ENCODE assay signal across 8 mouse cellular contexts in the genomic region with DNA sequence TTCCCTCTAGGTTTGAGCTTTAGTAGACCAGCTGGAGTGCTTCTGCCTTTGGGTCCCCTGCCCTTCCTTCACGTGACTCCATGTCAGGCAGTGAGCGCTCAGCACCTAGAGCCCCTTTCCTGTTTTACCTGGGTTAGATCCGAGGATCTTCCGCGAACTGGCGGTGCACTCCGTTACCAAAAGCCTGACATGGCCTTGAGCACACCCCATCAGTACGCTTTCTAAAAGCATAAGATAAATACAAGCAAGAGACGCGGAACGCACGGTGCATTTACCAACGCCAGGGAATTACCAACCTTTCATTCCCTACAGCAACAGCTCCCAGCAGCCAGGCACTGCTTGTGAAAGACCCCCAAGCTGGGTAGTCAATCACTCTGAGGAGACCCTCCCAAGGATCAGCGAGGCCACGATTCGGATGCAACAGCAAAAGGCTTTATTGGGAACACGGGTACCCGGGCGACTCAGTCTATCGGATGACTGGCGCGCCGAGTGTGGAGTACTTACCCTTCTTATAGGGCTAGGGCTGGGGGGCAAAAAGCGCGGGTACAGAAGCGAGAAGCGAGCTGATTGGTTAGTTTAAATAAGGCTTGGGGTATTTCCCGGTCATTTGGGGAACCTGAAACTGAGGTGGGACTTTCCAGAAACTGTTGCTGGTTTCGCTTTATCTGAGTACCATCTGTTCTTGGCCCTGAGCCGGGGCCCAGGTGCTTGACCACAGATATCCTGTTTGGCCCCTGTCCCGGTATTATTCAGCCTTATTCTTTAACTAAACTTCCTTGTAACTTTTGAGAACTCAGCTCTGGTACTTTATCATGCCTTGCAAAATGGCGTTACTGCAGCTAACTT. TPM values are rescaled to one million over a fixed set of nuclear protein-coding genes. Genes with fewer than 3 reads are reported as not detected.
DNase-seq lines count a peak whose midpoint lies in the region; ATAC-seq and TF ChIP-seq lines count a peak whose summit lies in the region.
"Not testable (repeated sequence)": the region's sequence is repeated elsewhere in the genome, so short reads cannot be mapped to it uniquely, and the experiment has no call there.

No protein-coding gene starts in this region.

- H3ac ChIP-seq in myocyte (ENCODE audit: control insufficient read depth, insufficient read length): peak overlapping the region; percentile 92

- ATAC-seq in heart, embryonic 16.5 days (replicated peaks; ENCODE audit: extremely low read depth, insufficient read depth, low FRiP score); kidney, embryonic 16.5 days (ENCODE audit: low FRiP score, low TSS enrichment): not testable (repeated sequence)
- ATAC-seq in liver, postnatal 0 days: peak; percentile 46

- H3K4me1 ChIP-seq in forebrain, embryonic 10.5 days: peaks cover 67% of the 10 kb centered on the region
- peaks cover 38% of the 10 kb centered on the region for H3K4me1 ChIP-seq in heart, embryonic 16.5 days (ENCODE audit: control insufficient read depth, insufficient read depth, low read length)
- peaks cover 34% of the 10 kb centered on the region for H3K4me1 ChIP-seq in kidney, embryonic 16.5 days (ENCODE audit: insufficient read depth, low read length)
- peaks cover 48% of the 10 kb centered on the region for H3K4me1 ChIP-seq in liver, postnatal 0 days (ENCODE audit: insufficient read depth)

- peak; percentile 62 for DNase-seq in CD4-positive helper T cell, adult 2 months (ENCODE audit: low read depth, low spot score)
- DNase-seq in cerebellum, adult 8-10 months: peak; percentile 17
- DNase-seq in forebrain, embryonic 10.5 days (ENCODE audit: extremely low spot score, low spot score): peak; percentile 53
- peak; percentile 66 for DNase-seq in liver, postnatal 0 days
- peak; percentile 83 for DNase-seq in splenic B cell, adult 2 months (ENCODE audit: low read depth, low spot score)

- peak; percentile 85 for TF ChIP-seq EP300 in liver, postnatal 0 days (IDR thresholded peaks at IDR 0.05; ENCODE audit: low read depth)

- TF ChIP-seq POLR2A in myocyte (IDR thresholded peaks at IDR 0.05; ENCODE audit: insufficient read length, low read depth): peak; percentile 33

- peaks cover 67% of the 10 kb centered on the region for H3K36me3 ChIP-seq in forebrain, embryonic 10.5 days (replicated peaks)
- H3K36me3 ChIP-seq in heart, embryonic 16.5 days (ENCODE audit: control insufficient read depth, insufficient read depth): peaks cover 20% of the 10 kb centered on the region
- peaks cover 35% of the 10 kb centered on the region for H3K36me3 ChIP-seq in kidney, embryonic 16.5 days (ENCODE audit: insufficient read depth, low read length)
- H3K36me3 ChIP-seq in liver, postnatal 0 days (replicated peaks; ENCODE audit: insufficient read depth, low read length): peaks cover 34% of the 10 kb centered on the region
- H3K36me3 ChIP-seq in myocyte (ENCODE audit: control insufficient read depth, insufficient read depth): peaks cover 14% of the 10 kb centered on the region
- peaks cover 19% of the 10 kb centered on the region for H3K36me3 ChIP-seq in splenic B cell, adult 2 months (ENCODE audit: control insufficient read depth, insufficient read depth, low read length, poor library complexity, severe bottlenecking)

- not testable (repeated sequence) for H3K27me3 ChIP-seq in forebrain, embryonic 10.5 days (ENCODE audit: poor library complexity, severe bottlenecking); heart, embryonic 16.5 days (ENCODE audit: control insufficient read depth, insufficient read depth, low read length); kidney, embryonic 16.5 days (ENCODE audit: insufficient read depth, low read length); liver, postnatal 0 days (ENCODE audit: insufficient read depth, low read length); myocyte (ENCODE audit: control insufficient read depth, insufficient read depth, insufficient read length); splenic B cell, adult 2 months (ENCODE audit: control insufficient read depth, insufficient read depth, low read length, poor library complexity, severe bottlenecking)

- H3K9ac ChIP-seq in heart, embryonic 16.5 days (ENCODE audit: low read length): peak overlapping the region; percentile 96
- peak overlapping the region; percentile 98 for H3K9ac ChIP-seq in kidney, embryonic 16.5 days (replicated peaks; ENCODE audit: low read length)
- H3K9ac ChIP-seq in liver, postnatal 0 days (replicated peaks): peak overlapping the region; percentile 82

- not testable (repeated sequence) for TF ChIP-seq CTCF in liver, postnatal 0 days (IDR thresholded peaks at IDR 0.05; ENCODE audit: low read depth)

- peaks cover 67% of the 10 kb centered on the region for H3K79me2 ChIP-seq in myocyte (ENCODE audit: control insufficient read depth, insufficient read depth)

- not testable (repeated sequence) for H3K9me3 ChIP-seq in forebrain, embryonic 10.5 days; heart, embryonic 16.5 days (replicated peaks; ENCODE audit: control insufficient read depth, low read length); kidney, embryonic 16.5 days (ENCODE audit: low read length); liver, postnatal 0 days (ENCODE audit: low read length)

- H3K4me2 ChIP-seq in heart, embryonic 16.5 days (ENCODE audit: low read depth, low read length): peak overlapping the region; percentile 99
- peak overlapping the region; percentile 100 for H3K4me2 ChIP-seq in kidney, embryonic 16.5 days (replicated peaks; ENCODE audit: low read depth, low read length)
- H3K4me2 ChIP-seq in liver, postnatal 0 days (ENCODE audit: low read depth, low read length): peak overlapping the region; percentile 75
- peak overlapping the region; percentile 79 for H3K4me2 ChIP-seq in myocyte (ENCODE audit: low read depth)

- WGBS in forebrain, embryonic 10.5 days: 31% methylated on average over 30 of the region's 32 CpGs
- 16% methylated on average over 29 of the region's 32 CpGs for WGBS in heart, embryonic 16.5 days
- 18% methylated on average over 29 of the region's 32 CpGs for WGBS in kidney, embryonic 16.5 days
- WGBS in liver, postnatal 0 days (ENCODE audit: insufficient replicate concordance): 4% methylated on average over 29 of the region's 32 CpGs

- peak overlapping the region; percentile 74 for H3K4me3 ChIP-seq in forebrain, embryonic 10.5 days
- H3K4me3 ChIP-seq in heart, embryonic 16.5 days (ENCODE audit: low read length): peak overlapping the region; percentile 90
- H3K4me3 ChIP-seq in kidney, embryonic 16.5 days (ENCODE audit: low read length): peak overlapping the region; percentile 93
- H3K4me3 ChIP-seq in liver, postnatal 0 days (ENCODE audit: low read depth, low read length): peak overlapping the region; percentile 85
- H3K4me3 ChIP-seq in myocyte: peak overlapping the region; percentile 98

- peak overlapping the region; percentile 94 for H3K27ac ChIP-seq in forebrain, embryonic 10.5 days
- peak overlapping the region; percentile 98 for H3K27ac ChIP-seq in heart, embryonic 16.5 days (ENCODE audit: low read length)
- peak overlapping the region; percentile 97 for H3K27ac ChIP-seq in kidney, embryonic 16.5 days (ENCODE audit: low read length)
- H3K27ac ChIP-seq in liver, postnatal 0 days (ENCODE audit: low read depth): peak overlapping the region; percentile 98

TF ChIP-seq in myocyte, 11 proteins besides CTCF, POLR2A, EP300 and RAD21:
- peak; percentile 42 for TF ChIP-seq USF1 (IDR thresholded peaks at IDR 0.05; ENCODE audit: low read depth)

RNA-seq across cellular contexts. Expression of gene Vars, which starts 0.7 kb away (rescaled TPM):
- polyA plus RNA-seq in forebrain, embryonic 10.5 days (2016; fragmentation: Nextera tagmentation; extraction: Ambion mirVana): 229 and 234 TPM in 2 replicates
- 69.9 and 75.0 TPM in 2 replicates for polyA plus RNA-seq in heart, embryonic 16.5 days (2015; fragmentation: Nextera tagmentation; extraction: Ambion mirVana)
- 132 and 137 TPM in 2 replicates for polyA plus RNA-seq in kidney, embryonic 16.5 days (2015; fragmentation: Nextera tagmentation; extraction: Ambion mirVana)
- polyA plus RNA-seq in liver, postnatal 0 days (2015; fragmentation: Nextera tagmentation; extraction: Ambion mirVana): 38.0 and 43.8 TPM in 2 replicates
- polyA plus RNA-seq in myocyte (2012; fragmentation: generic; extraction: Trizol): 208 TPM

RNA-seq across cellular contexts. Expression of gene Vwa7, which starts 16.3 kb away (rescaled TPM):
- polyA plus RNA-seq in forebrain, embryonic 10.5 days (2016; fragmentation: Nextera tagmentation; extraction: Ambion mirVana): 0.19 and 0.22 TPM in 2 replicates
- polyA plus RNA-seq in heart, embryonic 16.5 days (2015; fragmentation: Nextera tagmentation; extraction: Ambion mirVana): 0.27 and 0.34 TPM in 2 replicates
- polyA plus RNA-seq in kidney, embryonic 16.5 days (2015; fragmentation: Nextera tagmentation; extraction: Ambion mirVana): 0.21 and 0.31 TPM in 2 replicates
- polyA plus RNA-seq in liver, postnatal 0 days (2015; fragmentation: Nextera tagmentation; extraction: Ambion mirVana): 0.09 and 0.12 TPM in 2 replicates
- 0.05 TPM for polyA plus RNA-seq in myocyte (2012; fragmentation: generic; extraction: Trizol)

RNA-seq across cellular contexts. Expression of gene Lsm2, which starts 18.4 kb away (rescaled TPM):
- 363 and 375 TPM in 2 replicates for polyA plus RNA-seq in forebrain, embryonic 10.5 days (2016; fragmentation: Nextera tagmentation; extraction: Ambion mirVana)
- 132 and 134 TPM in 2 replicates for polyA plus RNA-seq in heart, embryonic 16.5 days (2015; fragmentation: Nextera tagmentation; extraction: Ambion mirVana)
- 206 and 230 TPM in 2 replicates for polyA plus RNA-seq in kidney, embryonic 16.5 days (2015; fragmentation: Nextera tagmentation; extraction: Ambion mirVana)
- polyA plus RNA-seq in liver, postnatal 0 days (2015; fragmentation: Nextera tagmentation; extraction: Ambion mirVana): 69.8 and 76.7 TPM in 2 replicates
- polyA plus RNA-seq in myocyte (2012; fragmentation: generic; extraction: Trizol): 52.3 TPM

RNA-seq across cellular contexts. Expression of gene Hspa1l, which starts 27.6 kb away (rescaled TPM):
- 1.1 TPM in 2 replicates for polyA plus RNA-seq in forebrain, embryonic 10.5 days (2016; fragmentation: Nextera tagmentation; extraction: Ambion mirVana)
- 3.1 and 4.2 TPM in 2 replicates for polyA plus RNA-seq in heart, embryonic 16.5 days (2015; fragmentation: Nextera tagmentation; extraction: Ambion mirVana)
- 1.0 and 1.3 TPM in 2 replicates for polyA plus RNA-seq in kidney, embryonic 16.5 days (2015; fragmentation: Nextera tagmentation; extraction: Ambion mirVana)
- polyA plus RNA-seq in liver, postnatal 0 days (2015; fragmentation: Nextera tagmentation; extraction: Ambion mirVana): 0.18 TPM in 1 of 2 replicates, not detected in the other
- 1.3 TPM for polyA plus RNA-seq in myocyte (2012; fragmentation: generic; extraction: Trizol)

RNA-seq across cellular contexts. Expression of gene Sapcd1, which starts 27.7 kb away (rescaled TPM):
- 3.0 and 4.1 TPM in 2 replicates for polyA plus RNA-seq in forebrain, embryonic 10.5 days (2016; fragmentation: Nextera tagmentation; extraction: Ambion mirVana)
- 1.9 and 3.0 TPM in 2 replicates for polyA plus RNA-seq in heart, embryonic 16.5 days (2015; fragmentation: Nextera tagmentation; extraction: Ambion mirVana)
- polyA plus RNA-seq in kidney, embryonic 16.5 days (2015; fragmentation: Nextera tagmentation; extraction: Ambion mirVana): 5.7 and 7.1 TPM in 2 replicates
- polyA plus RNA-seq in liver, postnatal 0 days (2015; fragmentation: Nextera tagmentation; extraction: Ambion mirVana): 3.3 and 4.1 TPM in 2 replicates
- polyA plus RNA-seq in myocyte (2012; fragmentation: generic; extraction: Trizol): 0.14 TPM

Comparison
In these comparisons a context has a peak if more than half of its experiments do, and no peak if none do; other contexts are left out.
1. DNase-seq: peak in every context shown above with its lines; median percentile 83 in splenic B cell, adult 2 months; 66 in liver, postnatal 0 days; 62 in CD4-positive helper T cell, adult 2 months; 53 in forebrain, embryonic 10.5 days; 17 in cerebellum, adult 8-10 months.